Comparison of ENCODE assay signal across 17 mouse cellular contexts in the genomic region with DNA sequence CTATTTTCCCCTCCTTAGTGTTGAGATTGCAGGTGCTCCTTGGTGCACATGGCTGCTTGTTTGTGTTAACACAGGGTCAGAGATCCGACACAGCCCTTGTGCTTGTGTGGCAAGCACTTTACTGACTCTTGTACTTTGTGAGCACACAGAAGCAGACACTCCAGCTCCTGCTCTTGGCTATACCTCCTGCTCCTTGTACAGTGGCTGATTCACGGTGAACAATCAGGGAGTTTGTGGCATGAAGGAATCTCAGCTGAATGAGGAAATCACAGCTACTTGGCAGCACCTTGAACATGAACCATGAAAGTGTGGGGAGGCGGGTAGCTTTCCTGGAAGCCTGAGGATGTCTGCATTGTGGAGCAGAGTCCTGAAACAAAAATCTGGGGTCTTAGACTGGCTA. TPM values are rescaled to one million over a fixed set of nuclear protein-coding genes. Genes with fewer than 3 reads are reported as not detected.
DNase-seq lines count a peak whose midpoint lies in the region; ATAC-seq and TF ChIP-seq lines count a peak whose summit lies in the region.
"Had no signal": no experiment of that assay in that cellular context is flagged by ENCODE, and none has a peak within 500 bp of the region (broad histone marks: within the 10 kb centered on the region; RNA-seq: fewer than 3 reads in every experiment).

No protein-coding gene starts in this region.

- no peak for TF ChIP-seq EP300 in stomach, postnatal 0 days (optimal IDR thresholded peaks at IDR 0.05)

- TF ChIP-seq CTCF in hindbrain, postnatal 0 days (IDR thresholded peaks at IDR 0.05; ENCODE audit: low read depth), result no peak
- TF ChIP-seq CTCF in stomach, postnatal 0 days (IDR thresholded peaks at IDR 0.05; ENCODE audit: low read depth), result no peak
- no peak for TF ChIP-seq CTCF in small intestine, adult 2 months (IDR thresholded peaks at IDR 0.05; ENCODE audit: extremely low read depth, insufficient read length, insufficient replicate concordance, low read depth, low read length)

- DNase-seq in forebrain, embryonic 10.5 days (ENCODE audit: extremely low spot score, low spot score), result no peak
- DNase-seq in hindbrain, postnatal 0 days (ENCODE audit: low spot score), result no peak
- no peak for DNase-seq in stomach, postnatal 0 days (ENCODE audit: low spot score)
- DNase-seq in ovary, postnatal 14 days (ENCODE audit: low spot score), result no peak
- DNase-seq: embryo, embryonic 11 days; thymus, postnatal 4 days had no signal

- H3K27ac ChIP-seq in forebrain, embryonic 10.5 days, result peak overlapping the region; percentile 48; the same call in 1 of the 2 replicates
- no peak overlapping the region for H3K27ac ChIP-seq in forebrain, embryonic 15.5 days (replicated peaks)
- peak overlapping the region; percentile 20; the same call in 1 of the 2 replicates for H3K27ac ChIP-seq in hindbrain, postnatal 0 days
- H3K27ac ChIP-seq in hindbrain, embryonic 13.5 days, result no peak overlapping the region
- no peak overlapping the region for H3K27ac ChIP-seq in stomach, embryonic 16.5 days (ENCODE audit: low read length)
- H3K27ac ChIP-seq in stomach, postnatal 0 days (replicated peaks), result no peak overlapping the region
- peak overlapping the region; percentile 21 for H3K27ac ChIP-seq in small intestine, adult 2 months (ENCODE audit: insufficient read depth, low read depth, low read length)
- H3K27ac ChIP-seq: limb, embryonic 15.5 days; lung, embryonic 15.5 days; neural tube, embryonic 12.5 days; stomach, embryonic 15.5 days had no signal

- no peaks in the 10 kb centered on the region for H3K9me3 ChIP-seq in forebrain, embryonic 10.5 days
- H3K9me3 ChIP-seq in forebrain, embryonic 15.5 days, result no peaks in the 10 kb centered on the region
- no peaks in the 10 kb centered on the region for H3K9me3 ChIP-seq in hindbrain, postnatal 0 days (ENCODE audit: low read length)
- no peaks in the 10 kb centered on the region for H3K9me3 ChIP-seq in hindbrain, embryonic 13.5 days
- H3K9me3 ChIP-seq in stomach, embryonic 16.5 days (replicated peaks; ENCODE audit: control insufficient read depth, low read length), result no peaks in the 10 kb centered on the region
- no peaks in the 10 kb centered on the region for H3K9me3 ChIP-seq in stomach, postnatal 0 days (ENCODE audit: control insufficient read depth, low read length)
- H3K9me3 ChIP-seq: limb, embryonic 15.5 days; lung, embryonic 15.5 days; neural tube, embryonic 12.5 days; stomach, embryonic 15.5 days had no signal

- no peak overlapping the region for H3K4me2 ChIP-seq in forebrain, embryonic 15.5 days (replicated peaks)
- no peak overlapping the region for H3K4me2 ChIP-seq in hindbrain, postnatal 0 days (ENCODE audit: low read depth, low read length)
- H3K4me2 ChIP-seq in hindbrain, embryonic 13.5 days, result no peak overlapping the region
- H3K4me2 ChIP-seq in stomach, embryonic 16.5 days (ENCODE audit: low read depth, low read length), result no peak overlapping the region
- no peak overlapping the region for H3K4me2 ChIP-seq in stomach, postnatal 0 days (replicated peaks; ENCODE audit: low read depth)
- H3K4me2 ChIP-seq: limb, embryonic 15.5 days; lung, embryonic 15.5 days; neural tube, embryonic 12.5 days; stomach, embryonic 15.5 days had no signal

- no peaks in the 10 kb centered on the region for H3K27me3 ChIP-seq in forebrain, embryonic 10.5 days (ENCODE audit: poor library complexity, severe bottlenecking)
- no peaks in the 10 kb centered on the region for H3K27me3 ChIP-seq in forebrain, embryonic 15.5 days
- no peaks in the 10 kb centered on the region for H3K27me3 ChIP-seq in hindbrain, postnatal 0 days (ENCODE audit: insufficient read depth, low read length)
- H3K27me3 ChIP-seq in hindbrain, embryonic 13.5 days, result no peaks in the 10 kb centered on the region
- no peaks in the 10 kb centered on the region for H3K27me3 ChIP-seq in stomach, embryonic 16.5 days (ENCODE audit: control insufficient read depth, insufficient read depth, low read length)
- no peaks in the 10 kb centered on the region for H3K27me3 ChIP-seq in stomach, postnatal 0 days (ENCODE audit: control insufficient read depth, insufficient read depth, low read length)
- H3K27me3 ChIP-seq in small intestine, adult 2 months (ENCODE audit: control insufficient read depth, insufficient read depth, low read length), result no peaks in the 10 kb centered on the region
- H3K27me3 ChIP-seq: neural tube, embryonic 12.5 days had no signal

- ATAC-seq in forebrain, embryonic 15.5 days (replicated peaks), result no peak
- no peak for ATAC-seq in hindbrain, postnatal 0 days
- ATAC-seq in hindbrain, embryonic 13.5 days (ENCODE audit: low FRiP score), result no peak
- no peak for ATAC-seq in stomach, embryonic 16.5 days (ENCODE audit: insufficient read depth, low FRiP score)
- ATAC-seq in stomach, postnatal 0 days (ENCODE audit: low FRiP score, low TSS enrichment), result no peak
- ATAC-seq: forebrain, embryonic 14.5 days; hindbrain, embryonic 16.5 days had no signal

- H3K4me3 ChIP-seq in forebrain, embryonic 10.5 days, result no peak overlapping the region
- H3K4me3 ChIP-seq in forebrain, embryonic 15.5 days, result no peak overlapping the region
- no peak overlapping the region for H3K4me3 ChIP-seq in hindbrain, postnatal 0 days (ENCODE audit: low read length)
- H3K4me3 ChIP-seq in hindbrain, embryonic 13.5 days, result no peak overlapping the region
- H3K4me3 ChIP-seq in stomach, embryonic 16.5 days (replicated peaks; ENCODE audit: low read length), result no peak overlapping the region
- H3K4me3 ChIP-seq in stomach, postnatal 0 days (ENCODE audit: low read depth, low read length), result no peak overlapping the region
- no peak overlapping the region for H3K4me3 ChIP-seq in small intestine, adult 2 months (ENCODE audit: low read depth, low read length)
- H3K4me3 ChIP-seq: limb, embryonic 15.5 days; lung, embryonic 15.5 days; neural tube, embryonic 12.5 days; stomach, embryonic 15.5 days had no signal

- 80% methylated on average over 3 of the region's 3 CpGs for WGBS in forebrain, embryonic 10.5 days
- 71% methylated on average over 3 of the region's 3 CpGs for WGBS in forebrain, embryonic 15.5 days
- 62% methylated on average over 3 of the region's 3 CpGs for WGBS in hindbrain, postnatal 0 days
- WGBS in hindbrain, embryonic 13.5 days, result 76% methylated on average over 3 of the region's 3 CpGs
- WGBS in stomach, embryonic 16.5 days, result 54% methylated on average over 3 of the region's 3 CpGs
- WGBS in stomach, postnatal 0 days, result 53% methylated on average over 3 of the region's 3 CpGs
- WGBS in small intestine, adult 2 months, result 47% methylated on average over 3 of the region's 3 CpGs

- H3K36me3 ChIP-seq in forebrain, embryonic 10.5 days (replicated peaks), result no peaks in the 10 kb centered on the region
- no peaks in the 10 kb centered on the region for H3K36me3 ChIP-seq in forebrain, embryonic 15.5 days
- H3K36me3 ChIP-seq in hindbrain, postnatal 0 days (ENCODE audit: insufficient read depth, low read length), result no peaks in the 10 kb centered on the region
- peaks cover 4% of the 10 kb centered on the region; the same call in 1 of the 2 replicates for H3K36me3 ChIP-seq in hindbrain, embryonic 13.5 days
- H3K36me3 ChIP-seq in stomach, embryonic 16.5 days (ENCODE audit: control insufficient read depth, insufficient read depth, low read length), result no peaks in the 10 kb centered on the region; the same call in 1 of the 2 replicates
- H3K36me3 ChIP-seq in stomach, postnatal 0 days (ENCODE audit: control insufficient read depth, insufficient read depth, low read length), result no peaks in the 10 kb centered on the region
- no peaks in the 10 kb centered on the region for H3K36me3 ChIP-seq in small intestine, adult 2 months (ENCODE audit: control insufficient read depth, insufficient read depth, low read length)
- H3K36me3 ChIP-seq: limb, embryonic 15.5 days; lung, embryonic 15.5 days; neural tube, embryonic 12.5 days; stomach, embryonic 15.5 days had no signal

- no peak overlapping the region for H3K9ac ChIP-seq in forebrain, embryonic 15.5 days (replicated peaks)
- H3K9ac ChIP-seq in hindbrain, postnatal 0 days (replicated peaks; ENCODE audit: low read length), result no peak overlapping the region
- no peak overlapping the region for H3K9ac ChIP-seq in hindbrain, embryonic 13.5 days
- H3K9ac ChIP-seq in stomach, embryonic 16.5 days (ENCODE audit: low read length), result peak overlapping the region; percentile 3; the same call in 1 of the 2 replicates
- H3K9ac ChIP-seq in stomach, postnatal 0 days (ENCODE audit: low read length), result no peak overlapping the region
- H3K9ac ChIP-seq: limb, embryonic 15.5 days; lung, embryonic 15.5 days; neural tube, embryonic 12.5 days; stomach, embryonic 15.5 days had no signal

- TF ChIP-seq POLR2A in small intestine, adult 2 months (IDR thresholded peaks at IDR 0.05; ENCODE audit: low read depth, low read length), result no peak

- peaks cover 38% of the 10 kb centered on the region for H3K4me1 ChIP-seq in forebrain, embryonic 10.5 days
- H3K4me1 ChIP-seq in forebrain, embryonic 15.5 days, result peaks cover 56% of the 10 kb centered on the region
- peaks cover 26% of the 10 kb centered on the region for H3K4me1 ChIP-seq in hindbrain, postnatal 0 days (ENCODE audit: insufficient read depth, low read length)
- H3K4me1 ChIP-seq in hindbrain, embryonic 13.5 days (replicated peaks), result peaks cover 23% of the 10 kb centered on the region
- 0 out of 2 replicates have a peak, but pooled peaks cover 7% of the 10 kb centered on the region for H3K4me1 ChIP-seq in stomach, embryonic 16.5 days (ENCODE audit: control insufficient read depth, insufficient read depth, low read length)
- H3K4me1 ChIP-seq in stomach, postnatal 0 days (replicated peaks; ENCODE audit: control insufficient read depth, insufficient read depth), result no peaks in the 10 kb centered on the region
- peaks cover 37% of the 10 kb centered on the region for H3K4me1 ChIP-seq in small intestine, adult 2 months (ENCODE audit: control insufficient read depth, insufficient read depth, insufficient read length, low read length)
- H3K4me1 ChIP-seq: stomach, embryonic 15.5 days had no signal

RNA-seq across cellular contexts. Expression of a gene that starts 26.8 kb away (rescaled TPM):
- 3.4 and 3.8 TPM in 2 replicates for polyA plus RNA-seq in forebrain, embryonic 10.5 days (2016; fragmentation: Nextera tagmentation; extraction: Ambion mirVana)
- polyA plus RNA-seq in forebrain, embryonic 15.5 days (2015; fragmentation: Nextera tagmentation; extraction: Ambion mirVana), result 23.1 and 30.0 TPM in 2 replicates
- 66.1 and 75.6 TPM in 2 replicates for total RNA-seq in hindbrain, postnatal 0 days (2014; rRNA removed)
- 33.9 and 35.6 TPM in 2 replicates for polyA plus RNA-seq in hindbrain, postnatal 0 days (2015; fragmentation: Nextera tagmentation; extraction: Ambion mirVana)
- polyA plus RNA-seq in hindbrain, embryonic 13.5 days (2015; fragmentation: Nextera tagmentation; extraction: Ambion mirVana), result 23.2 and 24.8 TPM in 2 replicates
- polyA plus RNA-seq in stomach, embryonic 16.5 days (2015; fragmentation: Nextera tagmentation; extraction: Ambion mirVana), result 7.5 and 9.1 TPM in 2 replicates
- 13.2 and 13.8 TPM in 2 replicates for polyA plus RNA-seq in stomach, postnatal 0 days (2015; fragmentation: Nextera tagmentation; extraction: Ambion mirVana)
- 8.0 and 22.6 TPM in 2 replicates for polyA plus RNA-seq in small intestine, adult 2 months (2012; rRNA removed)

RNA-seq across cellular contexts. Expression of a gene that starts 36.5 kb away (rescaled TPM):
- polyA plus RNA-seq in forebrain, embryonic 10.5 days (2016; fragmentation: Nextera tagmentation; extraction: Ambion mirVana), result 2.0 TPM in 2 replicates
- 0.88 and 1.2 TPM in 2 replicates for polyA plus RNA-seq in forebrain, embryonic 15.5 days (2015; fragmentation: Nextera tagmentation; extraction: Ambion mirVana)
- 1.2 and 3.3 TPM in 2 replicates for total RNA-seq in hindbrain, postnatal 0 days (2014; rRNA removed)
- 1.6 and 2.0 TPM in 2 replicates for polyA plus RNA-seq in hindbrain, postnatal 0 days (2015; fragmentation: Nextera tagmentation; extraction: Ambion mirVana)
- 2.2 and 2.6 TPM in 2 replicates for polyA plus RNA-seq in hindbrain, embryonic 13.5 days (2015; fragmentation: Nextera tagmentation; extraction: Ambion mirVana)
- 0.57 and 0.72 TPM in 2 replicates for polyA plus RNA-seq in stomach, embryonic 16.5 days (2015; fragmentation: Nextera tagmentation; extraction: Ambion mirVana)
- 0.18 and 0.33 TPM in 2 replicates for polyA plus RNA-seq in stomach, postnatal 0 days (2015; fragmentation: Nextera tagmentation; extraction: Ambion mirVana)
- not detected in 2 replicates for polyA plus RNA-seq in small intestine, adult 2 months (2012; rRNA removed)
- total RNA-seq: granulocyte monocyte progenitor cell, adult 5-6 weeks had no signal
- polyA plus RNA-seq: limb, embryonic 15.5 days had no signal

RNA-seq across cellular contexts. Expression of a gene that starts 39.5 kb away (rescaled TPM):
- 28.3 and 30.2 TPM in 2 replicates for polyA plus RNA-seq in forebrain, embryonic 10.5 days (2016; fragmentation: Nextera tagmentation; extraction: Ambion mirVana)
- 30.9 and 34.5 TPM in 2 replicates for polyA plus RNA-seq in forebrain, embryonic 15.5 days (2015; fragmentation: Nextera tagmentation; extraction: Ambion mirVana)
- 37.7 and 46.2 TPM in 2 replicates for total RNA-seq in hindbrain, postnatal 0 days (2014; rRNA removed)
- polyA plus RNA-seq in hindbrain, postnatal 0 days (2015; fragmentation: Nextera tagmentation; extraction: Ambion mirVana), result 25.3 and 26.6 TPM in 2 replicates
- polyA plus RNA-seq in hindbrain, embryonic 13.5 days (2015; fragmentation: Nextera tagmentation; extraction: Ambion mirVana), result 27.9 and 29.3 TPM in 2 replicates
- 30.2 and 31.1 TPM in 2 replicates for polyA plus RNA-seq in stomach, embryonic 16.5 days (2015; fragmentation: Nextera tagmentation; extraction: Ambion mirVana)
- polyA plus RNA-seq in stomach, postnatal 0 days (2015; fragmentation: Nextera tagmentation; extraction: Ambion mirVana), result 24.3 and 24.4 TPM in 2 replicates
- polyA plus RNA-seq in small intestine, adult 2 months (2012; rRNA removed), result 99.7 and 172 TPM in 2 replicates

Comparison
In these comparisons a context has a peak if more than half of its experiments do, and no peak if none do; other contexts are left out.
1. H3K27ac ChIP-seq: peak in forebrain, embryonic 10.5 days (single experiment), hindbrain, postnatal 0 days (single experiment) and small intestine, adult 2 months (single experiment); none in forebrain, embryonic 15.5 days (single experiment), hindbrain, embryonic 13.5 days (single experiment), stomach, embryonic 16.5 days (single experiment) and stomach, postnatal 0 days (single experiment).